Mouse (Mus musculus) layer of hippocampus, adult 18-20 months (tissue): Measurements from ENCODE around the gene Acy3. TPM values are rescaled to one million over a fixed set of nuclear protein-coding genes. Genes with fewer than 3 reads are reported as not detected.
A peak's percentile ranks its signal among the peaks of the same experiment; 100 is the strongest.
"Not testable (repeated sequence)": the region's sequence is repeated elsewhere in the genome, so short reads cannot be mapped to it uniquely, and the experiment has no call there.

ENCODE experiments used
- DNase-seq, 2 experiments: peaks; one replicate each; pipeline ENCODE4 v3.0.0; 2022; ENCODE audit warnings: low spot score in 2 of 2
- total RNA-seq, 2 experiments: library from RNA; stranded (reverse); gene quantifications; 2 replicates each; pipeline ENCODE4 v1.2.3; 2021

The Acy3 gene
- total RNA-seq, 2 experiments from 2014 or later, result 2.1 to 2.6 TPM

- no peak for DNase-seq
Observed at GRCm38 (mm10) chr19:3972229-3972628, 14.1 kb upstream of the Acy3 start, which contains the start of gene Aldh3b2. TSS of gene Aldh3b2 (plus strand) at chr19:3972328.

- not testable (repeated sequence) for DNase-seq
Observed at GRCm38 (mm10) chr19:3974608-3975007, 11.8 kb upstream of the Acy3 start.

GRCm38 (mm10) chr19:3975866-3976265 is 10.5 kb upstream of the Acy3 start:
- no peak for DNase-seq

GRCm38 (mm10) chr19:3980309-3980708 is 6.1 kb upstream of the Acy3 start:
- peak; percentile 60 to 89 for DNase-seq

- DNase-seq, result no peak
Observed at GRCm38 (mm10) chr19:3980917-3981316, 5.5 kb upstream of the Acy3 start.

GRCm38 (mm10) chr19:3983527-3984200 is 2.7 kb upstream of the Acy3 start:
- peak in 1 of 2 experiments; percentile 26 for DNase-seq

- no peak for DNase-seq
Observed at GRCm38 (mm10) chr19:3985261-3985681, 1.1 kb upstream of the Acy3 start.

GRCm38 (mm10) chr19:3988066-3988465 is 1.7 kb downstream of the Acy3 start:
- no peak for DNase-seq

GRCm38 (mm10) chr19:3988750-3989149 is 2.4 kb downstream of the Acy3 start:
- DNase-seq, result no peak

- no peak for DNase-seq
Observed at GRCm38 (mm10) chr19:3990804-3991203, 4.4 kb downstream of the Acy3 start.

GRCm38 (mm10) chr19:3991562-3991961 is 5.2 kb downstream of the Acy3 start:
- DNase-seq, result no peak

GRCm38 (mm10) chr19:3991966-3992365 is 5.6 kb downstream of the Acy3 start:
- no peak for DNase-seq

GRCm38 (mm10) chr19:3992416-3992815 is 6.0 kb downstream of the Acy3 start, which contains the start of gene Tbx10:
TSS of gene Tbx10 (plus strand) at chr19:3992752.
- DNase-seq, result no peak

GRCm38 (mm10) chr19:3994932-3995331 is 8.6 kb downstream of the Acy3 start:
- DNase-seq, result no peak

- no peak for DNase-seq
Observed at GRCm38 (mm10) chr19:3995505-3995904, 9.1 kb downstream of the Acy3 start.

- DNase-seq, result no peak
Observed at GRCm38 (mm10) chr19:3996106-3996505, 9.7 kb downstream of the Acy3 start.

- no peak for DNase-seq
Observed at GRCm38 (mm10) chr19:3996747-3997146, 10.4 kb downstream of the Acy3 start.

GRCm38 (mm10) chr19:3997231-3997630 is 10.9 kb downstream of the Acy3 start:
- no peak for DNase-seq

GRCm38 (mm10) chr19:3998335-3998734 is 12.0 kb downstream of the Acy3 start:
- DNase-seq, result no peak

GRCm38 (mm10) chr19:3999121-3999730 is 12.9 kb downstream of the Acy3 start:
- no peak for DNase-seq

GRCm38 (mm10) chr19:4000119-4000900 is 13.9 kb downstream of the Acy3 start, which contains the start of the genes Nudt8 and Gm49405:
TSS of gene Nudt8 (plus strand) at chr19:4000580.
TSS of gene Gm49405 (plus strand) at chr19:4000626.
- DNase-seq, result peak; percentile 94 to 97
